Mouse (Mus musculus): ENCODE measurements around the gene Xdh. TPM values are rescaled to one million over a fixed set of nuclear protein-coding genes. Genes with fewer than 3 reads are reported as not detected.

The Xdh gene
- 0.20 and 0.65 TPM in 2 replicates for polyA plus RNA-seq (2012; rRNA removed)

GRCm38 (mm10) chr17:73950062-73950735 lies at the start of gene Xdh:
Gene Xdh, minus strand, starts transcription at chr17:73950196.

Other genes with a start within 250 kb of the Xdh start
- 15.2 and 16.2 TPM in 2 replicates for gene Galnt14, start 239.7 kb downstream of the Xdh start, polyA plus RNA-seq (2012; rRNA removed)
- 11.8 and 14.0 TPM in 2 replicates for gene Ehd3, start 146.1 kb downstream of the Xdh start, polyA plus RNA-seq (2012; rRNA removed)
- 0.07 and 0.13 TPM in 2 replicates for gene Srd5a2, start 97.7 kb upstream of the Xdh start, polyA plus RNA-seq (2012; rRNA removed)

Data from central nervous system, embryonic 14 days (tissue).